Mouse (Mus musculus) embryonic facial prominence, embryonic 12.5 days (tissue): ENCODE results near the gene Gbf1. TPM values are rescaled to one million over a fixed set of nuclear protein-coding genes. Genes with fewer than 3 reads are reported as not detected.
"Not testable (repeated sequence)": the region's sequence is repeated elsewhere in the genome, so short reads cannot be mapped to it uniquely, and the experiment has no call there.

Experiments used
- ATAC-seq: fragments of 200-750 bp; cut with Nextera tagmentation; 2 replicates; pipeline ENCODE4 v1.8.0; 2017; ENCODE audit not compliant: insufficient number of reproducible peaks, insufficient read depth, low FRiP score, low TSS enrichment
- H3K27ac ChIP-seq: fragments of 300-500 bp; sonication (generic); 2 replicates; pipeline ENCODE4 v1.5.1; 2016; ENCODE audit warnings: mild to moderate bottlenecking
- H3K27me3 ChIP-seq: fragments of 300-500 bp; sonication (generic); 2 replicates; pipeline ENCODE4 v1.6.1; 2016; ENCODE audit warnings: mild to moderate bottlenecking, moderate library complexity
- H3K36me3 ChIP-seq: fragments of 300-500 bp; sonication (generic); 2 replicates; pipeline ENCODE4 v1.6.1; 2016; ENCODE audit warnings: mild to moderate bottlenecking
- H3K4me1 ChIP-seq: fragments of 300-500 bp; sonication (generic); 2 replicates; pipeline ENCODE4 v1.6.1; 2016
- H3K4me2 ChIP-seq: fragments of 300-500 bp; sonication (generic); replicated peaks from 2 replicates; pipeline ENCODE4 v1.6.1; 2016; ENCODE audit warnings: mild to moderate bottlenecking, moderate library complexity
- H3K4me3 ChIP-seq: fragments of 300-500 bp; sonication (generic); 2 replicates; pipeline ENCODE4 v1.5.1; 2016; ENCODE audit warnings: mild to moderate bottlenecking
- H3K9ac ChIP-seq: fragments of 300-500 bp; sonication (generic); 2 replicates; pipeline ENCODE4 v1.6.1; 2016; ENCODE audit warnings: mild to moderate bottlenecking, moderate library complexity
- H3K9me3 ChIP-seq: fragments of 300-500 bp; sonication (generic); 2 replicates; pipeline ENCODE4 v1.6.1; 2016; ENCODE audit warnings: mild to moderate bottlenecking, moderate library complexity
- WGBS: fragments of 180-500 bp; shearing (Covaris S2); methylation state at CpG from one replicate; pipeline ENCODE4 v1.1.7; 2016; 5-methylcytosine and 5-hydroxymethylcytosine counted together
- polyA plus RNA-seq: library from polyadenylated mRNA; unstranded; fragments of >200 nt; fragmentation: Nextera tagmentation; extraction: Ambion mirVana; gene quantifications from 2 replicates; pipeline ENCODE4 v1.2.1, GENCODE M21; 2016

Gbf1 gene
- polyA plus RNA-seq, 1 experiment from 2014 or later, result 70.1 TPM

GRCm38 (mm10) chr19:46149091-46149490, 3.2 kb upstream of the Gbf1 start:
- ATAC-seq, result no peak
- H3K9me3 ChIP-seq, result no peaks in the 10 kb centered on the region
- 21% methylated on average over 12 of the region's 12 CpGs for whole genome bisulfite sequencing
- no peak overlapping the region for H3K9ac ChIP-seq
- no peaks in the 10 kb centered on the region for H3K36me3 ChIP-seq
- H3K4me3 ChIP-seq, result peak overlapping the region; percentile 52
- H3K27me3 ChIP-seq, result peaks cover 64% of the 10 kb centered on the region
- no peak overlapping the region for H3K27ac ChIP-seq
- H3K4me2 ChIP-seq, result peak overlapping the region; percentile 94
- H3K4me1 ChIP-seq, result peaks cover 33% of the 10 kb centered on the region

- peaks cover 22% of the 10 kb centered on the region for H3K36me3 ChIP-seq
- no peak overlapping the region for H3K4me2 ChIP-seq
- 91% methylated on average over 3 of the region's 3 CpGs for WGBS
- no peak overlapping the region for H3K9ac ChIP-seq
- no peaks in the 10 kb centered on the region for H3K27me3 ChIP-seq
- H3K4me3 ChIP-seq, result no peak overlapping the region
- no peak for ATAC-seq
- no peaks in the 10 kb centered on the region for H3K4me1 ChIP-seq
- H3K27ac ChIP-seq, result no peak overlapping the region
- no peaks in the 10 kb centered on the region for H3K9me3 ChIP-seq
These were observed 13.6 kb downstream of the Gbf1 start for GRCm38 (mm10) chr19:46165950-46166349.

- 94% methylated on average over 1 of the region's 2 CpGs for WGBS
- peaks cover 32% of the 10 kb centered on the region for H3K36me3 ChIP-seq
- H3K4me3 ChIP-seq, H3K9me3 ChIP-seq, ATAC-seq, H3K27ac ChIP-seq, H3K9ac ChIP-seq, H3K4me2 ChIP-seq, H3K27me3 ChIP-seq, H3K4me1 ChIP-seq: not testable (repeated sequence)
These were observed 14.9 kb downstream of the Gbf1 start for GRCm38 (mm10) chr19:46167169-46167568.

GRCm38 (mm10) chr19:46169396-46169795, 17.1 kb downstream of the Gbf1 start:
- H3K4me3 ChIP-seq, result no peak overlapping the region
- H3K9ac ChIP-seq, result no peak overlapping the region
- H3K27ac ChIP-seq, result no peak overlapping the region
- ATAC-seq, result no peak
- no peaks in the 10 kb centered on the region for H3K4me1 ChIP-seq
- no peak overlapping the region for H3K4me2 ChIP-seq
- WGBS, result 87% methylated on average over 3 of the region's 3 CpGs
- no peaks in the 10 kb centered on the region for H3K9me3 ChIP-seq
- H3K27me3 ChIP-seq, result no peaks in the 10 kb centered on the region
- peaks cover 22% of the 10 kb centered on the region for H3K36me3 ChIP-seq

GRCm38 (mm10) chr19:46169913-46170312, 17.6 kb downstream of the Gbf1 start:
- no peak for ATAC-seq
- 49% methylated on average over 1 of the region's 1 CpGs for WGBS
- H3K9ac ChIP-seq, result no peak overlapping the region
- peaks cover 18% of the 10 kb centered on the region for H3K36me3 ChIP-seq
- H3K27ac ChIP-seq, result no peak overlapping the region
- no peak overlapping the region for H3K4me2 ChIP-seq
- H3K4me1 ChIP-seq, result no peaks in the 10 kb centered on the region
- no peaks in the 10 kb centered on the region for H3K27me3 ChIP-seq
- no peaks in the 10 kb centered on the region for H3K9me3 ChIP-seq
- H3K4me3 ChIP-seq, result no peak overlapping the region

- Histone ChIP-seq H3K27me3 (no peaks in the 10 kb centered on the region), H3K27ac (no peak overlapping the region), H3K9me3 (no peaks in the 10 kb centered on the region), H3K4me1 (no peaks in the 10 kb centered on the region), H3K4me3 (no peak overlapping the region), H3K36me3 (peaks cover 10% of the 10 kb centered on the region), H3K4me2 (no peak overlapping the region), H3K9ac (no peak overlapping the region)
- WGBS, result 80% methylated on average over 5 of the region's 5 CpGs
- no peak for ATAC-seq
These were observed 20.2 kb downstream of the Gbf1 start for GRCm38 (mm10) chr19:46172541-46172940.

GRCm38 (mm10) chr19:46175173-46175572, 22.9 kb downstream of the Gbf1 start:
- no peak overlapping the region for H3K4me3 ChIP-seq
- H3K27me3 ChIP-seq, result no peaks in the 10 kb centered on the region
- no peaks in the 10 kb centered on the region for H3K4me1 ChIP-seq
- H3K4me2 ChIP-seq, result no peak overlapping the region
- H3K27ac ChIP-seq, result no peak overlapping the region
- peaks cover 10% of the 10 kb centered on the region for H3K36me3 ChIP-seq
- ATAC-seq, result no peak
- no peaks in the 10 kb centered on the region for H3K9me3 ChIP-seq
- no peak overlapping the region for H3K9ac ChIP-seq

GRCm38 (mm10) chr19:46177046-46177445, 24.7 kb downstream of the Gbf1 start:
- no peaks in the 10 kb centered on the region for H3K27me3 ChIP-seq
- no peaks in the 10 kb centered on the region for H3K4me1 ChIP-seq
- no peak overlapping the region for H3K4me3 ChIP-seq
- H3K36me3 ChIP-seq, result no peaks in the 10 kb centered on the region
- WGBS, result 47% methylated on average over 5 of the region's 5 CpGs
- H3K27ac ChIP-seq, result no peak overlapping the region
- no peak overlapping the region for H3K4me2 ChIP-seq
- no peak for ATAC-seq
- H3K9ac ChIP-seq, result no peak overlapping the region
- H3K9me3 ChIP-seq, result no peaks in the 10 kb centered on the region

- 0 out of 2 replicates have a peak, but pooled peaks cover 3% of the 10 kb centered on the region for H3K36me3 ChIP-seq
- WGBS, result 91% methylated on average over 2 of the region's 2 CpGs
- H3K9me3 ChIP-seq, result no peaks in the 10 kb centered on the region
- no peak overlapping the region for H3K4me2 ChIP-seq
- H3K4me1 ChIP-seq, result no peaks in the 10 kb centered on the region
- no peak overlapping the region for H3K9ac ChIP-seq
- H3K4me3 ChIP-seq, result no peak overlapping the region
- H3K27ac ChIP-seq, result no peak overlapping the region
- no peaks in the 10 kb centered on the region for H3K27me3 ChIP-seq
- no peak for ATAC-seq
These were observed 28.0 kb downstream of the Gbf1 start for GRCm38 (mm10) chr19:46180274-46180673.

GRCm38 (mm10) chr19:46182241-46182640, 29.9 kb downstream of the Gbf1 start:
- 88% methylated on average over 3 of the region's 3 CpGs for WGBS
- 0 out of 2 replicates have a peak, but pooled peaks cover 3% of the 10 kb centered on the region for H3K36me3 ChIP-seq
- H3K4me1 ChIP-seq, result no peaks in the 10 kb centered on the region
- H3K9me3 ChIP-seq, result no peaks in the 10 kb centered on the region
- H3K4me3 ChIP-seq, result no peak overlapping the region
- H3K27ac ChIP-seq, result no peak overlapping the region
- H3K4me2 ChIP-seq, result no peak overlapping the region
- ATAC-seq, result no peak
- no peak overlapping the region for H3K9ac ChIP-seq
- H3K27me3 ChIP-seq, result no peaks in the 10 kb centered on the region

GRCm38 (mm10) chr19:46186611-46187010, 34.3 kb downstream of the Gbf1 start:
- no peaks in the 10 kb centered on the region for H3K9me3 ChIP-seq
- H3K4me3 ChIP-seq, result no peak overlapping the region
- H3K4me2 ChIP-seq, result no peak overlapping the region
- no peak overlapping the region for H3K9ac ChIP-seq
- no peak for ATAC-seq
- no peak overlapping the region for H3K27ac ChIP-seq
- 0 out of 2 replicates have a peak, but pooled peaks cover 3% of the 10 kb centered on the region for H3K36me3 ChIP-seq
- no peaks in the 10 kb centered on the region for H3K27me3 ChIP-seq
- no peaks in the 10 kb centered on the region for H3K4me1 ChIP-seq
- WGBS, result 44% methylated on average over 3 of the region's 3 CpGs

- 62% methylated on average over 2 of the region's 2 CpGs for WGBS
- ATAC-seq, result no peak
- no peak overlapping the region for H3K9ac ChIP-seq
These were observed 34.9 kb downstream of the Gbf1 start for GRCm38 (mm10) chr19:46187203-46187602.

GRCm38 (mm10) chr19:46198293-46198692, 46.0 kb downstream of the Gbf1 start:
- WGBS, result 87% methylated on average over 3 of the region's 3 CpGs
- Histone ChIP-seq H3K4me2 (no peak overlapping the region), H3K4me1 (no peaks in the 10 kb centered on the region), H3K9me3 (no peaks in the 10 kb centered on the region), H3K4me3 (no peak overlapping the region), H3K9ac (no peak overlapping the region), H3K27ac (no peak overlapping the region), H3K36me3 (no peaks in the 10 kb centered on the region), H3K27me3 (no peaks in the 10 kb centered on the region)
- ATAC-seq, result no peak

More at GRCm38 (mm10) chr19:46187203-46187602, 34.9 kb downstream of the Gbf1 start:
- no peaks in the 10 kb centered on the region for H3K4me1 ChIP-seq
- H3K27ac ChIP-seq, result no peak overlapping the region
- no peaks in the 10 kb centered on the region for H3K27me3 ChIP-seq
- H3K4me2 ChIP-seq, result no peak overlapping the region
- no peak overlapping the region for H3K4me3 ChIP-seq
- H3K9me3 ChIP-seq, result no peaks in the 10 kb centered on the region
- H3K36me3 ChIP-seq, result 0 out of 2 replicates have a peak, but pooled peaks cover 3% of the 10 kb centered on the region
